Mouse (Mus musculus) urinary bladder, postnatal 4 days (tissue): ENCODE data around the gene Map3k20.

Experiments
- DNase-seq, 2 experiments: peaks; one replicate each; pipeline ENCODE4 v3.0.0; 2021 to 2022; ENCODE audit warnings: low spot score in 2 of 2

Gene Map3k20

DNA sequence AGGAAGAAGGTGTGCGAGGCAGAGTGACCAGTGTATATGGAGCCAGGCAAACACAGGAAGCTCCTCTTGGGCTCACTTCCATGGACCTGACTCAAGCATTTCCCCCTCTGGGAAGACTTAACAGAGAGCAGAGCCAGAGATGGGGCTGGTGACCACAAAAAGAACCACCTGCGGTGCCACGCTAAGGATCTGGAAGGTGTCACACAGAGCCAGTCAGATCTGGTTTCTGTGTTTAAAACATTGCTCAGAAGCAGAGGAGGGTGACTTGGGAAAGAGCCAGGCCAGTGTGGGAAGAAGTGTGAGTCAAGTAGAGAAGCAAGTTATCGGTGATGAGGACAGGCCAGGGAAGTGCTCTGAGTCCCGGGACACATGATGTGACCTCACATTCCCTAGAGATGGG lies 135.1 kb downstream of the Map3k20 start:
- no peak for DNase-seq

DNA sequence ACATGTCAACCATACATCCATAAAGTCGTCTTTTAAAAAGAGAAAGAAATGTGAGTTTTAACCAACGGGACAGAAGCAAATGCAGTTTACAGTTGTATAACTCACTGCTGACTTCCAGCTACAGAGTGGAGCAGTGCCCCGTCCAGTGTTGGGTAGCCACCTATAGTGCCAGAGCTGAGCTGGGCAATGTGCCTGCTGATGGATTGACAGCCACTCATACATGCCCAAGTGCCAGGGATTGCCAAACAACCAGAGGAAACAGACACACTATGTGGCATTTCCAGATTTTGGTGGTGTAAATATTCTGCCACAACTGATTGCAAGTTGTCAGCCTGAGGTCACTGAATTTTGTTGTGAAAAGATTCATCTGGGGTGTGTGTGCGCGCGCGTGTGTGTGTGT lies 139.2 kb downstream of the Map3k20 start:
- no peak for DNase-seq

DNA sequence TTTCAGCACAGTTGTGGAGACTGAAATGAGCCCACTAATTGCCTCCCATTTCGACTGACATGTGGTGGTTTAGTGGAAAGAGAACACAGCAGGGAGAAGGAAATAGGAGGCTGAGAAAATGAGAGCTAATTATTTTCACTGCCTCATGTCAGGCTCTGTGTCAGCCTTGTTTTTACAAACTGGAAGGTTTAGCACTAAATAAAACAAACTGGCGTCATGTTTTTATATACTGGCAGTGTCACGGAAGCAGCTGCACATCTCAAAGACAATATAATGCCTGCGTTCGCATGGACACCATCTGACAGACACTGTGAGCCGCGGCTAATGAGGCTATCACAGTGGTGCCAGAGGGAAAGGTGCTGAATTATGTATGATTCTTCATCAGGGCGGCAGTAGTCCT lies 141.3 kb downstream of the Map3k20 start:
- DNase-seq: no peak

DNA sequence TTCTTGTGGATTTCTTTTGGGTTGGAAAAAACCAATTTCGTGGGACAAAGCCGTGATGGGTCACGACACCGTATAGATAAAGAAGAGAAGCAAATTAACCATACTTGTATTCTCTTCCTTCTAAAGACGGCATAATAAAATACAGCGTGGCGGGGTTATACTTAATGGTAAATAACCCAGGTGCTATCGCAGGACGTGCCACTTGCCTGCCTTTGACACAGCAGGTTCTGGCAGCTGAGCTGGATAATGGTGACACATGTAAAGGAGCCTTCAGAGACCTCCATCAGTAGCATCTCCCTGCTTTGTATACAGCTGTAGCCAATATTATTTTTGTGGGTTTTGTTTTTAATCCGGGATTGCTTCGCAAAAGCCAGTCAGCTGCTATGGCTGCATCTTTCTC lies 141.9 kb downstream of the Map3k20 start:
- DNase-seq: no peak

DNA sequence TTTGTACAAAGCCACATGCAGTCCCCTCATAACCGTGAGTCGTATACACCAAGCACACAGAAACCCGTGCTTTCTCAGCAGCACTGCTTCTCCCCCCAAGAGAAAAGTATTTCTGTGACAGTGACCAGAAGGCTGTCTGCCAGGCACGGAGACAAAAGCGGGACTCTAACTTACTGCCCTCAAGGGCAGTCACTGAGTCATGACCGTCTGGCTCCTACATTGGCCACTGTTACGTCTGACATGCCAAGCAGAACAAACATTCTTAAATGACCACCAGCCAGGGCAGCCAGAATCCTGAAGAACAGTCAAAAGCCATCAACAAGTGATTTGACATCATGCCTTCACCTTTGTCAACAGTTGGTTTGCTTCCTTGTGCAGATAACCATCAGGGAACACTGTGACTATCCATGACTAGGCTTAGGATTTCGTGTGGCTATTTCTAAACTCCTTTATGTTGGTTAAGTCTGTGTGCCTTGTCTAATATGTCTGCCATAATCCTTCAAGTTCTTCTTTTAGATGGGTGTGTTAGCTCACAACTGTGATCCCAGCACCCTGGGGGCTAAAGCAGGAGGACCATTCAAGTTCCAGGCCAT lies 153.6 kb downstream of the Map3k20 start:
- no peak for DNase-seq

DNA sequence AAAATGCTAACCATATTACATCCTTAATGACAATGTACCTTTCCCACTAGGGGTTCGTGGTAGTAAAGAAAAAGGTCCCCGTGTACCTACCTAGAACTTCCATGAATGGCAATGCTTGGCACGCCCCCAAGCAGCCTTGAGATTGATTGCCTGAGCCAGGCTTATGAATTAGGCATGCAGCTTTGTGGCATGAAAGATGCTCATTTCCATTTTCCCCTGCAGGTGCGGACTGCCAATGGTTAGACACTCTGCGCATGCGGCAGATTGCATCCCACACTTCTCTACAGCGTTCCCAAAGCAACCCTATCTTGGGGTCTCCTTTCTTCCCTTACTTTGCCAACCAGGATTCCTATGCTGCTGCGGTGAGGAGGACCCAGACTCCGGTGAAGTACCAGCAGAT lies 155.6 kb downstream of the Map3k20 start:
- DNase-seq: peak in 1 of 2 experiments; percentile 56

DNA sequence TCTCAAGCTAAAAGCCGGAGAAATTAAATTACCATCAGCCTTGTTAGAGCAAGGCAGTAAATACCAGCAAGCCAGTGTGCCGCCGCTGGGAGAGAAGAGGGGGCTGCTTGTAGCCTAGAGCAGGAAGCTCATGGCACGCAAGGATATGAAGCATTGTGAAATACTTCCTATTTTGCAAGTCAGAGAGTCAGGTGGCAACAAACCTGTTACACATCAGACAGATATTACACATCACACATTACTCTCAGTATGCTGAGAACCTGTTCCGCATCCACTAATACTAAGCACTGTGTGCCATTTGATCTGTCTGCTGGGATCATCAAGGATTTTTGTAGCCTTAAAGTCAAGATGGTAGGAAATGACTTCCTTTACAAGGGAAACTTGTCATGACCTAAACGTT lies 157.4 kb downstream of the Map3k20 start:
- peak in 1 of 2 experiments; percentile 3 for DNase-seq

DNA sequence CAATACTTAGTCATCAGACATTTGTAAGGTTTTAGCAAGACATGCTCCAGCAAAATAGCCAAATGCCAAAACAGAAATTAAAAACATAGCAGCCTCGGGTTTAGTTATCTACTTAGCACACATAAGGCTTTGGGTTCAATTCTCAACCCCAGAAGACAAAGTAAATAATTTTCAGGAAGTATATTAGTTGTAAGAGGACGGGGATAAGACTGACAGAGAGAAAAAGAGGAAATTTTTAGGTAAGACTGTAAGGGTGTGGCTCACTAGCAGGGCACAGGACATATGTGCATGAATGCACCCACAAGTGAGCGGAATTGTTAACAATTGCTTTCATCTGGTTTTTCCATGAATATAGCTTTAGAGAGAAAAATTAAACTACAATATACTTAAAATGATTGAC lies 158.5 kb downstream of the Map3k20 start:
- no peak for DNase-seq

DNA sequence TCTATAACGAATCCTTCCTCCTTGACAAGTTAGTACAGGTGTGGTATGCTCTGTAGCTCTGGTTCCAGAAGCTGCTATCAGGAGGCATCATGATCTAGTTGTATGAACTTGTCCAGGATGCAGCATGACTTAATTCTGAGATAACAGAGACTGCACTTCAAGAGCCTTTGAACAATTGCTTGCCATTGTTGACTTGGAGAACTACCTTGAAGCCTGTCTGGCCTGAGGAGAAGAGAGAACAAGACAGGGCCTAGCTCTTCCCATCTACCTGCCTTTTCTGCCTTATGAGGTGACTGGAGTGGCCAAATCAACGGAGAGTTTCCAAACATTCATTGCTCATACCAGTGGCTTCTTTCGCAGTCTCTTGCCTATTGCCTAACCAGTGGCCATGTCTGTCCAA lies 160.7 kb downstream of the Map3k20 start:
- DNase-seq: peak in 1 of 2 experiments; percentile 13

DNA sequence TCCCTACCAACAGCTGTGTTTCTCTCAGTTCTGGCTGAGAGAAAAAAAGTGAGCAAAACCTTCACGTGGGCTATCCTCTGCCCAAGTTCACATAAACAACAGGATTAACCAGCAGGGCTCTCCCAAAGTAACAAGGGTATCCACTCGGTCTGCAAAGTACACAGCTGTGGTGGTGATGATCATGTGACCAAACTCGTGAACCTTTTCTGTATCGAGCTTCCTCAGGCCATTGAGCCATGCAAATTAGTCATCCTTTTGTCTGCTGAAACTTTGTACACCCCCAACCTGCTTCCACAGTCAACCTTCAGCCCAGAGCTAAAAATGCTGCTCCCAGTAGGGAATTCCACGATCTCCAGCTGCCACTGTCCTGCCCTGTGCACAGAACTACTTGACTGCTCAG lies 161.2 kb downstream of the Map3k20 start:
- peak in 1 of 2 experiments; percentile 44 for DNase-seq

DNA sequence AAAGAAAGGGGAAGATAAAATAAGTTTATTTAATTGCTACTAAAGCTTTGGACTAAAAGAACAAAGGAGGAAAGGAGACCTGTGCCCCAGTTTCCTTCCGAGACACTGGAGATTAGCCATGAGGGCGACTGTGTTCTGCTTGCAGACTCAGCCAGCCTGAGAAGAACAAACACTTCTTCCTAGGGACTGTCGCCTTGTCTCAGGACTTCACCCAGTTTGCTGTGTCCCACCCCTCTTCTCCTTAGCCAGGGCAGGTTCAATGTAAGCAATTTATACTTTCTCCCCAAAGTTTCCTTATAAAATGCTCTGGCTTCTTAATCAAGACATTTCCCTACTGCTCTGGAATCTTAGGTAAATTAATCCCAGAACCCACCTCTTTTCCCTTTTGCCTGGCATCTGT lies 168.1 kb downstream of the Map3k20 start:
- peak in 1 of 2 experiments; percentile 13 for DNase-seq

DNA sequence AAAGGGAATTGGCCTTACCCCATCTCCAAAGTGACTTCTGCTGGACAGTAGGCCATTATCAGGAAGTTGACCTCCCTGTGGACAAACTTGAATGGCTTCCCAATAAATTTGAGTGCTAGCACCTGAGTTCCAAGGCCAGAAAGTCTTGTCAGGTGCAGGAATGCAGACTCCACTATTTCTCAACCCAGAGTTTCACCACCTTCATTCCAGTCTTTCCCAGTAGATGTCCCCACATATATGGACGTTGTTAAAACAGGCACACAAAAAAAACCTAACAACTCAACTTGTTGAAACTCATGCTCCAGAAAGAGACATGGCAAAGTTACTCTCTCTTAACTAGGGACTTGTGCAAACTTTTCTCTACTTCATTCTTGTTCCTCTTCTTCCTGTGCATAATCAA lies 170.8 kb downstream of the Map3k20 start:
- no peak for DNase-seq

DNA sequence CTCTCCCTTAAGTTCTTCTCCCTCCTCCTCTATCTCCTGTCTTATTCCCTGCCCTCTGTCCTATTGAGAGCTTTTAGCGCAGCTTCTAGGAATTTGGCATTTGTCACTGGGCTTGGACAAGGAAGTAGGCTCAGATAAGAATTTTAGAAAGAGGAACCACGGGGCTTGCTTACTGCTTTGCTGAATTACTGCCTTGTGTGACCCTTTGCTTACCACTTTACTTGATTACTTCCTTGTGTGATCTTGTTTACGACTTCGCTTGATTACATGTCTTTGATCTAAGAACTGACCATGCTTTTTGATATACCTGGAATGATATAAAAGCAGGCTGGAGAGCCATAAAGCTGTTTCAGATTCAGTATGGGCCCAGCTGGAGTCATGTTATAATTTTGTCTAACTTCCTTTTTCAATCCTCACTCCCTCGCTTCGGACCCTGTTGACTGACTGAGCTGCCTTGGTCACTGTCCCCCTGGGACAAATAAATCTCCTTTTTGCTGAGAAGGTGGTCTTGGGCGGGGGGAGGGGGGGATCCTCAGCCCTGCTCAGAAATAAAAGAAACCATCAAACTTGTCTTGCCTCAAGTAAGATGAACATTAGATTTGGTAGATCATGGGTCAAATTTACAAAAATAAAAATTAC lies 179.1 kb downstream of the Map3k20 start:
- no peak for DNase-seq

DNA sequence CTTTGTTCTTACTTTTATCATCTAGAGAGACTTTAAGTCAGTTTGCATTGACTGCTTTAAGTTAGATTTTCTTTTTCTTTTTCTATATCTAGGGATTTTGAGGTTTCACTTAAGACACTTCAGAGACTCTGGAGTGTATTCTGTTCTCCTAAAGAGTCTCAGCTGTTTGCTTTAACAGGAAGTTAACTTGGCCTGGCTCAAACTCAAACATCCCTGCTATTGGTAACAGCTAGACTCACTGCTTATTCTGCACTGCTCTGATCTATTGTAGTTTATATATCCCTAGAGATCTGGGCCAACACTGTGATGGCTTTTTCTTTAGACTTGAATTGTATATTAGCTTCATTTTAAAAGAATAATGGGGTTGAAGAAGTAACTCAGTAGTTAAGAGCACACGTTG lies 182.2 kb downstream of the Map3k20 start:
- no peak for DNase-seq

DNA sequence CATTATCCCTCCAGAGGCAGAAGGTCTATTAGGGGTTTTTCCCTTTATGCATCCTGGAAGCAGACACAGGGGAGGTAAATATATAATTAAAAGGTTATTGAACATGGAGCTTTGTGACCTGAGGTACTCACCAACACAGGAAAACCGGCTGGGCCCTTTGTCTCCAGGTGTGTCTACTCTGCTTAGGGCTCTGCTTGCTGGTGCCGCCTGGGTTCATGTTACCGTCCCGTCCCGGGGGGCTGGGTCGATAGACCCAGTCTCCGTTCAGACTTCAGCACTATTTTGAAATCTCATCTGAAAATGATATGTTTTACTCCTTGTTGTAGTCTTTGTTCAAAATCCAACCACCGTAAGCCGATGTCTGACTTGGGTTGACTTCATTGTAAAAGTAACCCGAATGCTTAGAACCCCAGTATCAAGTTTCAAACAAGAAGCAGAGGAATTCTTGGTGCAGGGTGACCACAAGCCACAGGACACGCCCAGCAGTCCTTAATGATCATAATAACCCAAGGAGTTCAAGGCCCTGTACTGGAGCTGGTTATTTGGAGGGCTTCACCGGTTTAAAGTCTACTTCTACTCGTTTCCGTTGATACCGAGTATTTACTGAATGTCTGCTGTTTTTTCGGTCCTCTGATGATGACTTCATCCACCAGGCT lies 186.1 kb downstream of the Map3k20 start:
- no peak for DNase-seq

DNA sequence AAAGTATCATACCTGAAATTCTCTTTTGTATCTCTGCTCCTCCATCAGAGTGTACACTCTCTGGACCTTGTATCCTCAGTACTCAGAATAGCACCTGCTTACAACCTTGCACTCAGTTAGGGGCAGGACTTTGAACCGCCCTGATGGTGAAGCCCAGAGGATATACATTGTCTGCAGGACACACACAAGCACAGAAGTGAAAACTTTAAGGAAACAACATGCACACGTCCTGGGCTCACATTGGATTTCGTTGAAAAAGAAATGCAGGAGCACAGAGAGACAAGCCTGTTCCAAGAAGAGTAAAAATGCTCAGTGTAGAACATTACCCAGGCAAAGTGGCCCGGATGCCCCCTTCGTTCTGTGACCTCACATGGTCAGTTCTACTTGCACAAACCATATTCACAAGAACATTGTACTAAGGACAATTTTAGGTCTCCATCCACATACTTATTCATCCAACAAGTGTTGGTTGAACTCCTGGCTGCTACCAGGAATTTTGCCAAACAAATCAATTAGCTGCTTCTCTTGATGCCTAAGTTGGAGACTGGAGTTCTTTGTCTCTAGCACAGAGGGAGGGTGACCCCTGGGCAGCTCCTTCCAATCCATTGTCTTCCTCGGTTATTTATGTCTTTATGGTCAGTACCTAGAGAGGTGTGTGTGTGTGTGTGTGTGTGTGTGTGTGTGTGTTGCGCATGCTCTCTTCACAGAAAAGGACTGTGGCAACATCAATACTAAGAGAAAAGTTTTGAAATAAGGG lies 189.3 kb downstream of the Map3k20 start:
- no peak for DNase-seq

DNA sequence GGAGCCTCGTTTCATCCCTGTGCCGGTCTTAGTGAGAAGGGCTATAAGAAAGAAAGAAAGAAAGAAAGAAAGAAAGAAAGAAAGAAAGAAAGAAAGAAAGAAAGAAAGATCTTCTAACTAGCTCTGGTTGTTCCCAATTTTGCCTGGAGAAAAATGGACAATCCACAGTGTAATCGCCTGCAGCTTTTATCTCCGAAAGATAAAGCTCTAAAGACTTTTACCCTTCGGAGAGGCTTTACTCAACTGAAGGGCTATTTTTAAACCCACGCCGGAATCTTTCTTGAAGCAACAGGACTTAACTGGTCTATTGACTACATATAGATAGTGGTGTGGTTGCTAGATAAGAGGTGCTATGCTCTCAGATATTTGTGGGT lies 190.0 kb downstream of the Map3k20 start:
- no peak for DNase-seq

DNA sequence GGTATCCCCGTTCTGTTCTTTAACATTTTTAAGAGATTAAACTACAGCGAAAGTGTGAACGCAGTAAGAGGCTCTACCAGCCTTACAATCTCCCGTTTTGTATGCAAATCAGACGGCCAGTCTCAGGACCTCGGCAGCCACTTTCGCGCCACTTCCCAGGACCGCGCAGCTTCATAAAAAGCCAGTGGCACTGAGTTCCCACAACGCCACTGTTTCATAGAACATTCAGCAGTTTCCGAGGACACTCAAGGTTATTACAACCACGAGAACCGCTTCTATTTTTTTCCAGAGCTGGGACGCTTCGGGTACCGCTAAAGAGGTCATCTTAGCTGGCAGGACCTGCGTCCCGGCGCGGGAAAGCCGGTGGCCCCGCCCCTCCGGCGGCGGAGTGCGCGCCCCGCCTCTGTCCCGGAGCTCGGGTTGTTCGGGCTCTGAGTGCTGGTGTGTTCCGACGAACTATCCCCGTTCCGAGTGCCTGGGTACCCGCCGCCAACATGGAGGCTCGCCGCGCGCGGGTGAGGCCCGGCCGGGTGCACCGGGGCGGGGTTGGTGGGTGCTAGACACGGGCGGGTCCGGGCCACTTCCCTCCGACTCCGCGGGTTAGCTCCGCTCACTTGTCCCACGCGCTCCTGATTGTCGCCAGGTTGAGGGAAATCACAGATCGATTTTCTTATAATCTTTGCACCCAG lies 190.5 kb downstream of the Map3k20 start, which contains the start of gene Cdca7:
Cdca7 (plus strand) TSS at position 363 of the 689 bp plus-strand sequence.
- peak; percentile 74 to 75 for DNase-seq

DNA sequence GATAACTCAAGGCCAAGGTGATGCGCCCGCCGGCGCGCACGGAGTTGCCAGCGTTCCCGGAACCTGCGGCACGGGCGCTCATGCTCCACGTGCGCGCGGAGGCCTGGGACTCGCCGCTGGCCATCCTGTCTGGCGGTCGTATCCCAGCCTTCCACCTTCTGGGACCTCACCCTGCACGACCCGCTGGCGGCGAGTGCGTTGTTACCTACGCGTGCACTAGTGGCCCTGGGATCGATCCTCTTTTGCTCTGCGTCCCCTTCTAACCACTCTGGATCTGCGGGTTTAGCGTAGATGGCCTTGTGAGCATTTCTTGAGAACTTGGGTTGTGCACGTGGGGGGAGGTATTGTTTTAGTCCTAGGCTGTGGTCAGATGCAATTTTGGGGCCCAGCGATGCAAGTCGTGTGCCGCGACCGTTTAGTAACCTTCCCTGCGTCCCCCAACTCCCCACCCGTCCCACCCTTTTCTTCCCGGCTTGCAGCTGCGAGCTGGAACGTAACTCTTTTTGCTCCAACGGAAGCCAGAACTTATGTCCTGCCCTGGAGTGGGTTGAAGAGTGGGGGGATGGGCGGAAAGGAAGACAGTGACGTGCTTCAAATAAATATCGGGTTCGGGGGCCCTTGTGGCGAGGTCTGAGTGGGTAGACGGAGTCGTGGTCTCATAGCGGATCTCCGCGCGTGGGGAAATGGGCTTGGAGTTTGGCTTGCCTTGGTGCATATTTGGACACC lies 191.2 kb downstream of the Map3k20 start:
- DNase-seq: no peak

DNA sequence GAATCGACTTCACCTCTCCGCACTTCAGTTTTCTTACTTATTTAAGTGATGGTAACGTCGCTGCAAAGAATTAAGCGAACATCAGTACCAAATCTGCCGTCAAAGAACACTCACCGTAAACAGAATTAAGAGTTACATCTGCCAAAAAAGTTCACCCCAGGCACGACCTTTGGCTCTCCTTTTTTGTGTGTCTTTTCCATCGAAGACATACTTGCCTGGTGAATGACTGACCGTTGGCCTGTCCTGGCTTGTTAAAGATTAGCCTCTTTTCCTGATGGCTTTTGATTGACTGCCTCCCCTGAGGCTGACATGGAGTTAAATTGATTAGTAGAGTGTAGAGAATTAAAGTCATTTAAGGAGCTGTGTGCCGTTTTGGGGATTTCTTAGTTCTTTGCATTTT lies 191.8 kb downstream of the Map3k20 start:
- no peak for DNase-seq

DNA sequence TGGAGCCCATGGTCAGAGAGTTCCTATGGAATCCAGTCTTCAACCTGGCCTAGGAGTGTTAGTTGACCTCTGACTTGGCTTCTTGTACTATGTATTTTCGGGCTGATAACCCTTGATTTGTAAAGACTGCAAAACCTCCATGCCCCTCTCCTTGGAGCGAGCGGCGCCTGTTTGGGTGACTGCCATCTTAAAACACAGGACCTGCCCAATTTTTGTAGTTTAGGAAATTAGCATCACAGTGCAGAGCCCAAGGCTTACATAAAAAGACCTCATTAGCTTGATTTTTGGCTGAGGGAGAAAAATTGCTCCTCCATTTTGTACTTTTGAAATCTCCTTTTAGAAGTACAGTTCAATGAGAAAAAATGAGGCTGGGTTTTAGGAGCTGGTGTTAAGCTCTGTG lies 192.7 kb downstream of the Map3k20 start:
- DNase-seq: no peak
